Mouse (Mus musculus) lung, postnatal 0 days (tissue): ENCODE measurements around the gene Adora2a. TPM values are rescaled to one million over a fixed set of nuclear protein-coding genes. Genes with fewer than 3 reads are reported as not detected.
A peak's percentile ranks its signal among the peaks of the same experiment; 100 is the strongest.
"Not testable (repeated sequence)": the region's sequence is repeated elsewhere in the genome, so short reads cannot be mapped to it uniquely, and the experiment has no call there.

ENCODE experiments used
- ATAC-seq: fragments of 200-750 bp; cut with Nextera tagmentation; 2 replicates; pipeline ENCODE4 v1.8.0; 2017; ENCODE audit warnings: moderate library complexity
- DNase-seq: peaks from one replicate; pipeline ENCODE4 v3.0.0-alpha.2; 2016; ENCODE audit warnings: low spot score
- H3K27ac ChIP-seq: fragments of 300-500 bp; sonication (generic); 2 replicates; pipeline ENCODE4 v1.5.1; 2014; ENCODE audit warnings: antibody characterized with exemption, mild to moderate bottlenecking, low read length, mixed read lengths
- H3K27me3 ChIP-seq: fragments of 300-500 bp; sonication (generic); replicated peaks from 2 replicates; pipeline ENCODE4 v1.6.1; 2014; ENCODE audit warnings: low read length, mixed read lengths; ENCODE audit not compliant: insufficient read depth
- H3K36me3 ChIP-seq: fragments of 300-500 bp; sonication (generic); 2 replicates; pipeline ENCODE4 v1.6.1; 2014; ENCODE audit warnings: low read length, mixed read lengths; ENCODE audit not compliant: insufficient read depth
- H3K4me1 ChIP-seq: fragments of 300-500 bp; sonication (generic); 2 replicates; pipeline ENCODE4 v1.6.1; 2014; ENCODE audit warnings: antibody characterized with exemption, low read depth, low read length, mixed read lengths; ENCODE audit not compliant: insufficient read depth
- H3K4me2 ChIP-seq: fragments of 300-500 bp; sonication (generic); replicated peaks from 2 replicates; pipeline ENCODE4 v1.6.1; 2014; ENCODE audit warnings: low read depth, mild to moderate bottlenecking, low read length, moderate library complexity, mixed read lengths
- H3K4me3 ChIP-seq: fragments of 300-500 bp; sonication (generic); 2 replicates; pipeline ENCODE4 v1.5.1; 2014; ENCODE audit warnings: low read depth, low read length
- H3K9ac ChIP-seq: fragments of 300-500 bp; sonication (generic); replicated peaks from 2 replicates; pipeline ENCODE4 v1.6.1; 2014; ENCODE audit warnings: low read depth, mild to moderate bottlenecking
- H3K9me3 ChIP-seq: fragments of 300-500 bp; sonication (generic); 2 replicates; pipeline ENCODE4 v1.6.1; 2016; ENCODE audit warnings: low read length, mixed read lengths
- CTCF ChIP-seq: IDR thresholded peaks from 2 replicates; pipeline ENCODE4 v1.5.1; 2016; ENCODE audit warnings: antibody characterized with exemption, mild to moderate bottlenecking
- EP300 ChIP-seq: IDR thresholded peaks from 2 replicates; pipeline ENCODE4 v1.6.1; 2016; ENCODE audit warnings: antibody characterized with exemption, mild to moderate bottlenecking, control low read depth
- WGBS: fragments of 180-500 bp; shearing (Covaris S2); extraction: QIAGEN DNeasy Blood & Tissue Kit; methylation state at CpG from one replicate; pipeline ENCODE4 v1.1.7; 2014; 5-methylcytosine and 5-hydroxymethylcytosine counted together
- polyA plus RNA-seq: library from polyadenylated mRNA; unstranded; fragments of >200 nt; fragmentation: Nextera tagmentation; extraction: Ambion mirVana; gene quantifications from 2 replicates; pipeline ENCODE4 v1.2.1, GENCODE M21; 2015

Gene Adora2a
- polyA plus RNA-seq, 1 experiment from 2014 or later = 4.3 TPM

DNA sequence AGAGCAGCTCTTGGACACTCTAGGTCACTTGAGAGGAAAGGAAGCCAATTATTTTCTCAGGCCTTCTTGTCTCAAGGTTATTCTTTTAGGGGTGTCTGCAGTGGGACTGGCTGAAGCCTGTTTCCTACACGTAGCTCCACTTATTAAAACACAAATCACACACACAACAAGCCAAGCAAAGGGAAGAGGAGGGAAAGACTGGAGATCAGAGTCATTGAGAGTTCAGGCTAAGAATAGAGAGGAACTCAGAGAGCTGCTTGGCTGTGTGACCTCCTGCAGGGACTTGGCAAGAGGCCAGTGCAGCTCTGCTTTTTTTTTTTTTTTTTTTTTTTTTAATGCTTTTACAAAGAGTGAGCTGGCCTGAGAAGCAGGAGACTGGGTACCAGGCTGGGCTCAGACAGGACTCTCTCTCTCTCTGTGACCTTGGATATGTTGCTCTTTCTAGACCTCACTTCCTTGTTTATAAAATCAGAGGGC lies 47.6 kb downstream of the Adora2a start:
- not testable (repeated sequence) for H3K4me1 ChIP-seq, H3K27ac ChIP-seq, H3K27me3 ChIP-seq, H3K36me3 ChIP-seq, H3K4me3 ChIP-seq, H3K4me2 ChIP-seq, H3K9me3 ChIP-seq, H3K9ac ChIP-seq
- WGBS = 5% methylated on average over 1 of the region's 1 CpGs
- peak; percentile 75 for DNase-seq
- TF ChIP-seq EP300 = 0 out of 2 replicates have a peak, but pooled peaks have one; percentile 22
- ATAC-seq = peak; percentile 76

DNA sequence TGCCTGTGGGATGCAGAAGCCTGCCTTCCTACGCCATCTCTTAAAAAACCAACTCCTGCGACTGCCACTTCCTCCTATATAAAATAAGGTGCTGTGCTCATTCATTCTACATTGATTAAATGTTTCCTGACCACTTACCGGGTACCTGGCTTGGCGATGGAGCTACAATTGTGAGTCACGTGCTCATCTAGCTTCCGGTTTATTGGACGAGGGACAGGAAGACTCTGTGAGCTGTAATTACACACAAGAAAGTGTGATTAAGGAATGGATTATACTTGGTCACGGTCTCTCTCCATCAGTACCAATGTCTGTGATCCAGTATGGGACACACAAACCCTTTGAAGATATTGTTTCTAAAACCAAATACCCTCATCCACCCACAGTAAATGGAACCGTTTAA lies 48.1 kb downstream of the Adora2a start:
- DNase-seq (no peak), ATAC-seq (no peak)
- Histone ChIP-seq H3K36me3 (no peaks in the 10 kb centered on the region), H3K4me3 (no peak overlapping the region), H3K27me3 (no peaks in the 10 kb centered on the region), H3K27ac (no peak overlapping the region), H3K4me2 (no peak overlapping the region), H3K9ac (no peak overlapping the region), H3K9me3 (no peaks in the 10 kb centered on the region), H3K4me1 (no peaks in the 10 kb centered on the region)
- no peak for TF ChIP-seq CTCF
- TF ChIP-seq EP300 = no peak
- 63% methylated on average over 9 of the region's 9 CpGs for WGBS

DNA sequence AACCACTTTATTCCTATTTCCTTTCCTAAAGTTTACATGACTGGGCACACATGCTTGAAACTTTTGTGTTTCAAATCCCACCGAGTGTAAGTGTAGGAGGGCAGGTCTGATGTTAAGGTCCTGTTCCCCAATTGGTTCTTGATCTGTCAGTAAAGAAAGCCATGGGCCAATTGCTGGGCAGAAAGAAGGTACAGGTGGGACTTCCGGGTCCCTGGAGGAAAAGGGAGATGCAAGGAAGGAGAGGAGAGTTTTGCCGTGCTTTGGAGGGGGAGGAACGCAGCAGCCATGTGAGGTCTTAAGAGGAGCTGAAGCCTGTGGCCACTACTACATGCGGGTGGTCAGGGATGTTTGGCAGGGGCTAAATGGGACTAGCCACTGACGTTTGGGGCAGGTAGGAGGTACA lies 48.6 kb downstream of the Adora2a start:
- 58% methylated on average over 6 of the region's 6 CpGs for WGBS

DNA sequence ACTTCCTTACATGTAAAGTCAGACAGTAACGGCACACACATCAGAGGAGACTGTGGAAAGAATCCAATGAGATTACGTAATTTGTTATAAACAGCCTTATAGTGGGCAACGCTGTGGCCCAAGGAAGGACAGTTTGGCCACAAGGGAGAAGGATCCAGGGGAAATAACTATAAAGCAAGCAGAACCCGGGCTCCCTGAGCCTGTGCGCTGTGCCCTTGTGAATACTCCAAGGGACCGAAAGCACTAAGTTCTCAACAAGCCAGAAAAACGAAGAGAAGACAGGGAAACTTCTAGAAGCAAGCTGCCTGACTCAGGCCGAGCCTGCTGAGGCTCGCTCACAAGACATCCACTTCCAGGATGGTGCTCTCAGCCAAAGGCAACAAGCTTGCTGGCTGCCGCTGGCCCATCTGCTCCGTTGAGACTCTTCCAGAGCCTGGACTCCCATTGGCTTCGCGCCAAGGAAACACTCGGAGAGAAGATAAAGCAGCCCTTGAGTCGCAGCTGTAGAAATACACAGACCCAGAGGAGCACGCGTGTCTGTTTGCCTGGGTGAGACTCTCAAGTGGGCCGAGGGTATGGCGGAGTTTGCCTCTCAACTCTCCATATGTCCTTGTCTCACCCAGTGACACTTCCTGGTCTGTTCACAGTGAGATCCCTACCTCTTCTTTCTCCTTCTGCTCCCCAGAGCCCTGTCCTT lies 57.1 kb downstream of the Adora2a start:
- H3K27me3 ChIP-seq, H3K27ac ChIP-seq, H3K36me3 ChIP-seq, H3K9me3 ChIP-seq, H3K4me2 ChIP-seq, H3K9ac ChIP-seq, H3K4me3 ChIP-seq, H3K4me1 ChIP-seq: not testable (repeated sequence)
- WGBS = 28% methylated on average over 12 of the region's 19 CpGs
- DNase-seq (peak; percentile 65), ATAC-seq (peak; percentile 82)

More for the DNA sequence above, 48.6 kb downstream of the Adora2a start:
- Histone ChIP-seq H3K36me3 (no peaks in the 10 kb centered on the region), H3K4me3 (no peak overlapping the region), H3K27ac (no peak overlapping the region), H3K9me3 (no peaks in the 10 kb centered on the region), H3K9ac (no peak overlapping the region), H3K4me1 (no peaks in the 10 kb centered on the region), H3K4me2 (no peak overlapping the region), H3K27me3 (no peaks in the 10 kb centered on the region)
- no peak for ATAC-seq
- TF ChIP-seq CTCF = no peak
- TF ChIP-seq EP300 = no peak
- peak; percentile 5 for DNase-seq

DNA sequence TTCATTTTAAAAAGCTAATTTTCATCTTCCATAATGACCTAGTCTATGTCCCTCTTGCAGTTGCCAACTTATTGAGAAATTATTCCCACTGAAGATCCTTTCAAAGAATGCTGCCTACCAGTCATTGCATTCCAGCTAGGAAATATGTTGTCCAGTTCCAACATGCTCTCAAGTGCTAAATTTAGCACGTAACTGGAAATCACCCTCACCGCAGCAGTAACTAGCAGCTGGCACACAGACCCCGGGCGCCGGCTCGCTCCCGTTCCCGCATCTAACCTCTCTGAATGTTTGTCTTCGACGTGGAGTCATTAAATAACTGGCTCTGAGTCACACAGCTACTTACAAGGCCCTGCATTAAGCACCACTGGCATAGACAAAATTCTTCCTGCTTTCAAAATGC lies 62.0 kb downstream of the Adora2a start:
- H3K9ac ChIP-seq = no peak overlapping the region
- no peak overlapping the region for H3K27ac ChIP-seq
- no peaks in the 10 kb centered on the region for H3K4me1 ChIP-seq
- no peaks in the 10 kb centered on the region for H3K9me3 ChIP-seq
- no peak overlapping the region for H3K4me3 ChIP-seq
- H3K27me3 ChIP-seq = no peaks in the 10 kb centered on the region
- H3K36me3 ChIP-seq = no peaks in the 10 kb centered on the region
- H3K4me2 ChIP-seq = no peak overlapping the region
- 41% methylated on average over 10 of the region's 10 CpGs for WGBS
- ATAC-seq = peak; percentile 32; the same call in 1 of the 2 replicates
- TF ChIP-seq CTCF (no peak), EP300 (no peak)
- peak; percentile 43 for DNase-seq

Other genes starting within 250 kb of the Adora2a start
- gene Specc1l, start 104.8 kb upstream of the Adora2a start, polyA plus RNA-seq = 39.0 and 40.3 TPM in 2 replicates
- 0.27 and 0.33 TPM in 2 replicates for gene Upb1, start 84.2 kb downstream of the Adora2a start, polyA plus RNA-seq
- 61.6 and 65.7 TPM in 2 replicates for gene Snrpd3, start 200.7 kb downstream of the Adora2a start, polyA plus RNA-seq
- 19.9 and 20.3 TPM in 2 replicates for gene Gucd1, start 201.1 kb downstream of the Adora2a start, polyA plus RNA-seq
- gene Lrrc75b, start 243.5 kb downstream of the Adora2a start, polyA plus RNA-seq = 0.52 and 0.84 TPM in 2 replicates
- gene Ggt1, start 244.7 kb downstream of the Adora2a start, polyA plus RNA-seq = 0.21 and 0.42 TPM in 2 replicates